Mouse (Mus musculus) lung, adult 2 months (tissue): ENCODE data around the gene Gorab.

Source experiments
- CTCF ChIP-seq: fragments of 200-500 bp; IDR thresholded peaks from 2 replicates; pipeline ENCODE4 v1.5.1; 2011; ENCODE audit warnings: mild to moderate bottlenecking, low read length, control low read depth; ENCODE audit not compliant: insufficient read depth
- POLR2A ChIP-seq: fragments of 200-500 bp; IDR thresholded peaks from 2 replicates; pipeline ENCODE4 v1.6.1; 2011; ENCODE audit warnings: low read depth, mild to moderate bottlenecking, control low read depth, low read length, borderline replicate concordance; ENCODE audit errors: extremely low read depth

- TF ChIP-seq POLR2A, result no peak
- no peak for TF ChIP-seq CTCF
Observed at GRCm38 (mm10) chr1:163350988-163351387, 52.5 kb downstream of the Gorab start.
